Mouse (Mus musculus) MEL (cell line): ENCODE measurements around the gene Bend4. TPM values are rescaled to one million over a fixed set of nuclear protein-coding genes. Genes with fewer than 3 reads are reported as not detected.

Source experiments
- DNase-seq: peaks from one replicate; pipeline ENCODE4 v3.0.0; 2011; ENCODE audit warnings: low read depth, low spot score
- H3K27ac ChIP-seq: 2 replicates; pipeline ENCODE4 v1.5.1; 2012; ENCODE audit warnings: low read depth, mild to moderate bottlenecking, control low read depth, low read length, moderate library complexity; ENCODE audit not compliant: control insufficient read depth
- H3K27me3 ChIP-seq, 2 experiments: fragments of 150-350 bp in 1 of 2; sonication (generic) in 1 of 2; 2 replicates each; pipeline ENCODE4 v1.6.1; 2012; ENCODE audit warnings: low read length in 2 of 2, mild to moderate bottlenecking in 2 of 2, improper control_type of control experiment in 1 of 2, moderate library complexity in 1 of 2; ENCODE audit not compliant: insufficient read depth in 2 of 2, control insufficient read depth in 1 of 2
- H3K36me3 ChIP-seq, 2 experiments: 2 replicates each; pipeline ENCODE4 v1.6.1; 2012 to 2014; ENCODE audit warnings: low read length in 2 of 2, improper control_type of control experiment in 1 of 2, inconsistent platforms in 1 of 2, mild to moderate bottlenecking in 1 of 2; ENCODE audit not compliant: insufficient read depth in 2 of 2, control insufficient read depth in 1 of 2
- H3K4me1 ChIP-seq, 2 experiments: fragments of 150-350 bp in 1 of 2; sonication (generic) in 1 of 2; 2 replicates each; pipeline ENCODE4 v1.6.1; 2012; ENCODE audit warnings: low read length in 2 of 2, improper control_type of control experiment in 1 of 2, mild to moderate bottlenecking in 1 of 2; ENCODE audit not compliant: insufficient read depth in 2 of 2, control insufficient read depth in 1 of 2
- H3K4me3 ChIP-seq, 2 experiments: fragments of 150-350 bp in 1 of 2; sonication (generic) in 1 of 2; 2 replicates each; pipeline ENCODE4 v1.5.1; 2012; ENCODE audit warnings: low read depth in 2 of 2, low read length in 2 of 2, mild to moderate bottlenecking in 2 of 2, moderate library complexity in 2 of 2, control low read depth in 1 of 2, improper control_type of control experiment in 1 of 2; ENCODE audit not compliant: control insufficient read depth in 1 of 2, insufficient read depth in 1 of 2
- H3K79me2 ChIP-seq: 2 replicates; pipeline ENCODE4 v1.6.1; 2012; ENCODE audit warnings: mild to moderate bottlenecking, low read length, moderate library complexity; ENCODE audit not compliant: control insufficient read depth, poor library complexity, insufficient read depth
- H3K9ac ChIP-seq: 2 replicates; pipeline ENCODE4 v1.6.1; 2012; ENCODE audit warnings: low read depth, mild to moderate bottlenecking, control low read depth, low read length, moderate library complexity; ENCODE audit not compliant: control insufficient read depth, poor library complexity, severe bottlenecking
- H3K9me3 ChIP-seq: fragments of 150-350 bp; sonication (generic); replicated peaks from 2 replicates; pipeline ENCODE4 v1.6.1; 2012; ENCODE audit warnings: mild to moderate bottlenecking, low read length, improper control_type of control experiment, moderate library complexity; ENCODE audit not compliant: insufficient read depth
- BHLHE40 ChIP-seq: IDR thresholded peaks from 2 replicates; pipeline ENCODE4 v1.6.1; 2012; ENCODE audit warnings: low read depth, mild to moderate bottlenecking, inconsistent platforms, low read length, improper control_type of control experiment, borderline replicate concordance
- CHD2 ChIP-seq: IDR thresholded peaks from 2 replicates; pipeline ENCODE4 v1.6.1; 2011; ENCODE audit warnings: low read length, improper control_type of control experiment
- CTCF ChIP-seq, 3 experiments: IDR thresholded peaks in 2 of 3; conservative IDR thresholded peaks in 1 of 3; 2 replicates each; pipeline ENCODE4 v1.5.1; 2011 to 2012; ENCODE audit warnings: low read length in 3 of 3, low read depth in 2 of 3, mild to moderate bottlenecking in 2 of 3, improper control_type of control experiment in 1 of 3, inconsistent platforms in 1 of 3, mixed read lengths in 1 of 3, moderate library complexity in 1 of 3; ENCODE audit not compliant: control insufficient read depth in 1 of 3, insufficient read depth in 1 of 3, poor library complexity in 1 of 3, severe bottlenecking in 1 of 3
- E2F4 ChIP-seq: IDR thresholded peaks from 2 replicates; pipeline ENCODE4 v1.6.1; 2011; ENCODE audit warnings: low read depth, low read length, improper control_type of control experiment, borderline replicate concordance
- ELF1 ChIP-seq: IDR thresholded peaks from 2 replicates; pipeline ENCODE4 v1.6.1; 2014; ENCODE audit warnings: low read depth, mild to moderate bottlenecking, inconsistent platforms, low read length, improper control_type of control experiment, moderate library complexity
- EP300 ChIP-seq, 2 experiments: IDR thresholded peaks; 2 replicates each; pipeline ENCODE4 v1.6.1; 2011; ENCODE audit warnings: improper control_type of control experiment in 2 of 2, low read length in 2 of 2, low read depth in 1 of 2, mild to moderate bottlenecking in 1 of 2
- GABPA ChIP-seq: IDR thresholded peaks from 2 replicates; pipeline ENCODE4 v1.6.1; 2012; ENCODE audit warnings: low read depth, mild to moderate bottlenecking, inconsistent platforms, low read length, improper control_type of control experiment, moderate library complexity
- GATA1 ChIP-seq: IDR thresholded peaks from 2 replicates; pipeline ENCODE4 v1.6.1; 2011; ENCODE audit warnings: low read depth, low read length, improper control_type of control experiment
- HCFC1 ChIP-seq: IDR thresholded peaks from 2 replicates; pipeline ENCODE4 v1.6.1; 2012; ENCODE audit warnings: low read depth, mild to moderate bottlenecking, inconsistent platforms, low read length, improper control_type of control experiment, moderate library complexity
- MAFK ChIP-seq: IDR thresholded peaks from 2 replicates; pipeline ENCODE4 v1.6.1; 2011; ENCODE audit warnings: low read depth, mild to moderate bottlenecking, low read length, improper control_type of control experiment, borderline replicate concordance
- MAX ChIP-seq: IDR thresholded peaks from 2 replicates; pipeline ENCODE4 v1.6.1; 2011; ENCODE audit warnings: low read length, improper control_type of control experiment
- RCOR1 ChIP-seq: IDR thresholded peaks from 2 replicates; pipeline ENCODE4 v1.6.1; 2012; ENCODE audit warnings: low read depth, mild to moderate bottlenecking, inconsistent platforms, low read length, improper control_type of control experiment
- SMC3 ChIP-seq: IDR thresholded peaks from 2 replicates; pipeline ENCODE4 v1.6.1; 2011; ENCODE audit warnings: low read depth, low read length, improper control_type of control experiment
- TAL1 ChIP-seq: IDR thresholded peaks from 2 replicates; pipeline ENCODE4 v1.6.1; 2012; ENCODE audit warnings: mild to moderate bottlenecking, inconsistent platforms, low read length, moderate library complexity, mixed read lengths
- UBTF ChIP-seq: IDR thresholded peaks from 2 replicates; pipeline ENCODE4 v1.6.1; 2012; ENCODE audit warnings: low read depth, mild to moderate bottlenecking, inconsistent platforms, low read length, improper control_type of control experiment, moderate library complexity, borderline replicate concordance; ENCODE audit not compliant: insufficient read depth
- USF2 ChIP-seq, 2 experiments: IDR thresholded peaks; 2 replicates each; pipeline ENCODE4 v1.6.1; 2011 to 2012; ENCODE audit warnings: improper control_type of control experiment in 2 of 2, low read length in 2 of 2, borderline replicate concordance in 1 of 2, inconsistent platforms in 1 of 2, low read depth in 1 of 2, mild to moderate bottlenecking in 1 of 2; ENCODE audit not compliant: insufficient read depth in 1 of 2
- ZC3H11A ChIP-seq: IDR thresholded peaks from 2 replicates; pipeline ENCODE4 v1.6.1; 2012; ENCODE audit warnings: low read depth, mild to moderate bottlenecking, inconsistent platforms, low read length, improper control_type of control experiment
- ZMIZ1 ChIP-seq: IDR thresholded peaks from 2 replicates; pipeline ENCODE4 v1.6.1; 2012; ENCODE audit warnings: low read depth, mild to moderate bottlenecking, inconsistent platforms, low read length, improper control_type of control experiment, moderate library complexity
- ZNF384 ChIP-seq: IDR thresholded peaks from 2 replicates; pipeline ENCODE4 v1.6.1; 2012; ENCODE audit warnings: low read depth, mild to moderate bottlenecking, inconsistent platforms, low read length, improper control_type of control experiment
- polyA plus RNA-seq, 2 experiments: library from polyadenylated mRNA; stranded (reverse) in 1 of 2; unstranded in 1 of 2; fragments of >175 nt in 1 of 2; fragments of >200 nt in 1 of 2; gene quantifications; 2 replicates each; pipeline versions ENCODE4 v1.2.1 to v1.2.4; 2012; ENCODE audit warnings: low replicate concordance in 2 of 2, low read depth in 1 of 2; ENCODE audit not compliant: insufficient read length in 2 of 2, insufficient read depth in 1 of 2, missing spikeins in 1 of 2
- total RNA-seq: library from RNA; depleted of rRNA; stranded (reverse); fragments of 300-350 nt; gene quantifications from 2 replicates; pipeline ENCODE4 v1.2.3, GENCODE M21; 2012

Gene Bend4
- total and polyA plus RNA-seq, 3 experiments = not detected

- H3K36me3 ChIP-seq = no peaks in the 10 kb centered on the region
- no peak overlapping the region for H3K9ac ChIP-seq
- H3K4me1 ChIP-seq = no peaks in the 10 kb centered on the region
- no peak overlapping the region for H3K27ac ChIP-seq
- no peaks in the 10 kb centered on the region for H3K9me3 ChIP-seq
- H3K79me2 ChIP-seq = no peaks in the 10 kb centered on the region
- no peaks in the 10 kb centered on the region for H3K27me3 ChIP-seq
- TF ChIP-seq ZC3H11A = no peak
- no peak for TF ChIP-seq ZMIZ1
- TF ChIP-seq CTCF (IDR thresholded peaks at IDR 0.05 in 2 of 3, conservative IDR thresholded peaks at IDR 0.05 in 1 of 3; ENCODE audit: control insufficient read depth in 1 of 3, insufficient read depth in 1 of 3, low read depth in 2 of 3, low read length in 3 of 3, poor library complexity in 1 of 3, severe bottlenecking in 1 of 3) = no peak
- no peak for TF ChIP-seq HCFC1
- no peak for TF ChIP-seq E2F4
- TF ChIP-seq TAL1 = no peak
- TF ChIP-seq RCOR1 = no peak
- no peak for TF ChIP-seq GATA1
- no peak for TF ChIP-seq USF2 (IDR thresholded peaks at IDR 0.05; ENCODE audit: borderline replicate concordance in 1 of 2, insufficient read depth in 1 of 2, low read depth in 1 of 2, low read length in 2 of 2)
- no peak for TF ChIP-seq SMC3
- TF ChIP-seq ELF1 = no peak
- no peak for TF ChIP-seq EP300 (IDR thresholded peaks at IDR 0.05; ENCODE audit: low read depth in 1 of 2, low read length in 2 of 2)
- TF ChIP-seq MAX = no peak
- TF ChIP-seq UBTF = no peak
- no peak for TF ChIP-seq MAFK
- no peak for TF ChIP-seq BHLHE40
- no peak for TF ChIP-seq ZNF384
- no peak for TF ChIP-seq CHD2
- TF ChIP-seq GABPA = no peak
- TF ChIP-seq, all 39 proteins: peak for 0
- H3K4me3 ChIP-seq = no peak overlapping the region
- DNase-seq = no peak
These were observed 12.5 kb upstream of the Bend4 start for GRCm38 (mm10) chr5:67440563-67440962.

- Histone ChIP-seq H3K9ac (no peak overlapping the region), H3K4me1 (no peaks in the 10 kb centered on the region)
- TF ChIP-seq HCFC1 (no peak), USF2 (IDR thresholded peaks at IDR 0.05; ENCODE audit: borderline replicate concordance in 1 of 2, insufficient read depth in 1 of 2, low read depth in 1 of 2, low read length in 2 of 2) (no peak), UBTF (no peak), ZC3H11A (no peak)
- TF ChIP-seq, all 39 proteins: peak for 0
- H3K79me2 ChIP-seq = no peaks in the 10 kb centered on the region
- no peaks in the 10 kb centered on the region for H3K27me3 ChIP-seq
- H3K27ac ChIP-seq = no peak overlapping the region
- no peaks in the 10 kb centered on the region for H3K9me3 ChIP-seq
- no peaks in the 10 kb centered on the region for H3K36me3 ChIP-seq
- no peak overlapping the region for H3K4me3 ChIP-seq
- DNase-seq = peak; percentile 7
These were observed 9.3 kb upstream of the Bend4 start for GRCm38 (mm10) chr5:67437403-67437802.
